Mouse (Mus musculus) MEL (cell line): ENCODE measurements at regions not wholly inside any gene's neighbourhood (a gene's known extent, or its start where the extent isn't known, plus 50 kb on each side); places are given as distances from the start of the nearest gene placed in this dataset.

Source experiments
- CHD2 ChIP-seq: IDR thresholded peaks from 2 replicates; pipeline ENCODE4 v1.6.1; 2011; ENCODE audit warnings: low read length, improper control_type of control experiment
- CTCF ChIP-seq, 3 experiments: IDR thresholded peaks in 2 of 3; conservative IDR thresholded peaks in 1 of 3; 2 replicates each; pipeline ENCODE4 v1.5.1; 2011 to 2012; ENCODE audit warnings: low read length in 3 of 3, low read depth in 2 of 3, mild to moderate bottlenecking in 2 of 3, improper control_type of control experiment in 1 of 3, inconsistent platforms in 1 of 3, mixed read lengths in 1 of 3, moderate library complexity in 1 of 3; ENCODE audit not compliant: control insufficient read depth in 1 of 3, insufficient read depth in 1 of 3, poor library complexity in 1 of 3, severe bottlenecking in 1 of 3
- EP300 ChIP-seq, 2 experiments: IDR thresholded peaks; 2 replicates each; pipeline ENCODE4 v1.6.1; 2011; ENCODE audit warnings: improper control_type of control experiment in 2 of 2, low read length in 2 of 2, low read depth in 1 of 2, mild to moderate bottlenecking in 1 of 2
- GABPA ChIP-seq: IDR thresholded peaks from 2 replicates; pipeline ENCODE4 v1.6.1; 2012; ENCODE audit warnings: low read depth, mild to moderate bottlenecking, inconsistent platforms, low read length, improper control_type of control experiment, moderate library complexity
- KAT2A ChIP-seq: conservative IDR thresholded peaks from 2 replicates; pipeline ENCODE4 v1.6.1; 2012; ENCODE audit warnings: low read depth, low read length, improper control_type of control experiment, inconsistent platforms
- MAZ ChIP-seq: IDR thresholded peaks from 2 replicates; pipeline ENCODE4 v1.6.1; 2012; ENCODE audit warnings: low read depth, mild to moderate bottlenecking, inconsistent platforms, low read length, improper control_type of control experiment
- NELFE ChIP-seq: IDR thresholded peaks from 2 replicates; pipeline ENCODE4 v1.6.1; 2011; ENCODE audit warnings: low read depth, low read length, improper control_type of control experiment
- NRF1 ChIP-seq: IDR thresholded peaks from 2 replicates; pipeline ENCODE4 v1.6.1; 2014; ENCODE audit warnings: low read depth, mild to moderate bottlenecking, inconsistent platforms, low read length, improper control_type of control experiment, moderate library complexity; ENCODE audit not compliant: poor library complexity, insufficient read depth, severe bottlenecking
- POLR2A ChIP-seq, 2 experiments: IDR thresholded peaks; 2 replicates each; pipeline ENCODE4 v1.6.1; 2011 to 2012; ENCODE audit warnings: low read length in 2 of 2, mild to moderate bottlenecking in 2 of 2, control low read depth in 1 of 2, improper control_type of control experiment in 1 of 2, low read depth in 1 of 2, moderate library complexity in 1 of 2; ENCODE audit not compliant: control insufficient read depth in 1 of 2, insufficient read depth in 1 of 2, poor library complexity in 1 of 2
- POLR2AphosphoS2 ChIP-seq: IDR thresholded peaks from 2 replicates; pipeline ENCODE4 v1.6.1; 2011; ENCODE audit warnings: low read length, improper control_type of control experiment
- SIN3A ChIP-seq: IDR thresholded peaks from 2 replicates; pipeline ENCODE4 v1.6.1; 2012; ENCODE audit warnings: low read length, improper control_type of control experiment, inconsistent platforms
- UBTF ChIP-seq: IDR thresholded peaks from 2 replicates; pipeline ENCODE4 v1.6.1; 2012; ENCODE audit warnings: low read depth, mild to moderate bottlenecking, inconsistent platforms, low read length, improper control_type of control experiment, moderate library complexity, borderline replicate concordance; ENCODE audit not compliant: insufficient read depth
- USF1 ChIP-seq: IDR thresholded peaks from 2 replicates; pipeline ENCODE4 v1.6.1; 2014; ENCODE audit warnings: low read depth, mild to moderate bottlenecking, inconsistent platforms, low read length, improper control_type of control experiment, moderate library complexity

DNA sequence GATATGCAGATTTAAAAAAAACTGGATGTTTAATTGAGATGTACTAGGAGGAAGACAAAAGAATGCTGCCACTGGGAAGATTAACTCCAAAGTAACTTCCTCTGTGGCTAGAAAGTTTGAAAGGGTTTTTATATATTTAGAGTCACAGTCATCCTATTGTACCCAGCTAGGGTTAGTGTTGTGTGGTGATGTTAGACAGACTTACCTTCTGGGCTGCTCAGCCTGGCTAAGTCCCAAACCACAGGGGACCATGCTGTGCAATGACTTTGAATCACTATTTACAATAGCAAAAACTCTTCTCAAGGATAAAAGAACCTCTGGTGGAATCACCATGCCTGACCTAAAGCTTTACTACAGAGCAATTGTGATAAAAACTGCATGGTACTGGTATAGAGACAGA, 363.2 kb downstream of the Tlr4 start:
- TF ChIP-seq SIN3A: no peak
- no peak for TF ChIP-seq CTCF (IDR thresholded peaks at IDR 0.05 in 2 of 3, conservative IDR thresholded peaks at IDR 0.05 in 1 of 3; ENCODE audit: control insufficient read depth in 1 of 3, insufficient read depth in 1 of 3, low read depth in 2 of 3, low read length in 3 of 3, poor library complexity in 1 of 3, severe bottlenecking in 1 of 3)
- no peak for TF ChIP-seq GABPA
- TF ChIP-seq CHD2: no peak
- no peak for TF ChIP-seq USF1
- no peak for TF ChIP-seq NELFE
- no peak for TF ChIP-seq NRF1
- no peak for TF ChIP-seq POLR2A (IDR thresholded peaks at IDR 0.05; ENCODE audit: control insufficient read depth in 1 of 2, insufficient read depth in 1 of 2, low read depth in 1 of 2, low read length in 2 of 2, poor library complexity in 1 of 2)
- no peak for TF ChIP-seq POLR2AphosphoS2
- no peak for TF ChIP-seq KAT2A
- TF ChIP-seq MAZ: no peak
- TF ChIP-seq UBTF: no peak
- no peak for TF ChIP-seq EP300 (IDR thresholded peaks at IDR 0.05; ENCODE audit: low read depth in 1 of 2, low read length in 2 of 2)
